Mouse (Mus musculus) thymus, postnatal 0 days (tissue): Measurements from ENCODE around the gene Vps37b. TPM values are rescaled to one million over a fixed set of nuclear protein-coding genes. Genes with fewer than 3 reads are reported as not detected.
A peak's percentile ranks its signal among the peaks of the same experiment; 100 is the strongest.

ENCODE experiments used
- DNase-seq: peaks from one replicate; pipeline ENCODE4 v3.0.0-alpha.2; 2015; ENCODE audit warnings: low spot score
- polyA plus RNA-seq: library from polyadenylated mRNA; unstranded; fragments of >200 nt; fragmentation: Nextera tagmentation; extraction: Ambion mirVana; gene quantifications from 2 replicates; pipeline ENCODE4 v1.2.1, GENCODE M21; 2015

Gene Vps37b
- polyA plus RNA-seq, 1 experiment from 2014 or later: 32.8 TPM

- no peak for DNase-seq
Observed at GRCm38 (mm10) chr5:124024677-124025076, 7.4 kb downstream of the Vps37b start.

GRCm38 (mm10) chr5:124022365-124022764 is 9.7 kb downstream of the Vps37b start:
- DNase-seq: peak; percentile 63

GRCm38 (mm10) chr5:124021701-124022100 is 10.4 kb downstream of the Vps37b start:
- DNase-seq: no peak

- no peak for DNase-seq
Observed at GRCm38 (mm10) chr5:124021148-124021547, 10.9 kb downstream of the Vps37b start.

- peak; percentile 70 for DNase-seq
Observed at GRCm38 (mm10) chr5:124019348-124020216, 12.5 kb downstream of the Vps37b start.

GRCm38 (mm10) chr5:124018651-124019050 is 13.4 kb downstream of the Vps37b start:
- DNase-seq: no peak

- no peak for DNase-seq
Observed at GRCm38 (mm10) chr5:124017941-124018340, 14.1 kb downstream of the Vps37b start.

- no peak for DNase-seq
Observed at GRCm38 (mm10) chr5:124016291-124016821, 15.7 kb downstream of the Vps37b start.

GRCm38 (mm10) chr5:124015727-124016126 is 16.3 kb downstream of the Vps37b start:
- DNase-seq: no peak

- no peak for DNase-seq
Observed at GRCm38 (mm10) chr5:124014791-124015251, 17.2 kb downstream of the Vps37b start.

- DNase-seq: no peak
Observed at GRCm38 (mm10) chr5:124014180-124014579, 17.9 kb downstream of the Vps37b start.

- no peak for DNase-seq
Observed at GRCm38 (mm10) chr5:124013747-124014146, 18.3 kb downstream of the Vps37b start.

- no peak for DNase-seq
Observed at GRCm38 (mm10) chr5:124012885-124013284, 19.2 kb downstream of the Vps37b start.

- no peak for DNase-seq
Observed at GRCm38 (mm10) chr5:124011927-124012326, 20.1 kb downstream of the Vps37b start.

- DNase-seq: no peak
Observed at GRCm38 (mm10) chr5:124010910-124011655, 21.0 kb downstream of the Vps37b start.

- no peak for DNase-seq
Observed at GRCm38 (mm10) chr5:124010077-124010476, 22.0 kb downstream of the Vps37b start.

- DNase-seq: no peak
Observed at GRCm38 (mm10) chr5:124006891-124007491, 25.1 kb downstream of the Vps37b start.

- DNase-seq: no peak
Observed at GRCm38 (mm10) chr5:124006082-124006873, 25.8 kb downstream of the Vps37b start.

- no peak for DNase-seq
Observed at GRCm38 (mm10) chr5:124005591-124005990, 26.5 kb downstream of the Vps37b start.

- no peak for DNase-seq
Observed at GRCm38 (mm10) chr5:124005151-124005500, 26.9 kb downstream of the Vps37b start.
